Mouse (Mus musculus) embryonic facial prominence, embryonic 11.5 days (tissue): Measurements from ENCODE around the gene Arid3a. TPM values are rescaled to one million over a fixed set of nuclear protein-coding genes. Genes with fewer than 3 reads are reported as not detected.

Experiments
- ATAC-seq: fragments of 200-750 bp; cut with Nextera tagmentation; replicated peaks from 2 replicates; pipeline ENCODE4 v1.8.0; 2017; ENCODE audit warnings: low read depth; ENCODE audit not compliant: insufficient number of reproducible peaks, low FRiP score, low TSS enrichment
- DNase-seq: peaks from one replicate; pipeline ENCODE4 v3.0.0-alpha.2; 2015; ENCODE audit warnings: low spot score
- H3K27ac ChIP-seq: fragments of 300-500 bp; sonication (generic); replicated peaks from 2 replicates; pipeline ENCODE4 v1.5.1; 2014; ENCODE audit warnings: mild to moderate bottlenecking, low read depth, low read length, control low read depth
- H3K27me3 ChIP-seq: fragments of 300-500 bp; sonication (generic); 2 replicates; pipeline ENCODE4 v1.6.1; 2014; ENCODE audit warnings: mild to moderate bottlenecking, low read length, moderate library complexity, mixed read lengths; ENCODE audit not compliant: control insufficient read depth, insufficient read depth
- H3K36me3 ChIP-seq: fragments of 300-500 bp; sonication (generic); replicated peaks from 2 replicates; pipeline ENCODE4 v1.6.1; 2014; ENCODE audit warnings: low read depth, mild to moderate bottlenecking, low read length, moderate library complexity, mixed read lengths; ENCODE audit not compliant: control insufficient read depth, insufficient read depth
- H3K4me1 ChIP-seq: fragments of 300-500 bp; sonication (generic); 2 replicates; pipeline ENCODE4 v1.6.1; 2014; ENCODE audit warnings: low read length, mixed read lengths; ENCODE audit not compliant: control insufficient read depth, insufficient read depth
- H3K4me2 ChIP-seq: fragments of 300-500 bp; sonication (generic); 2 replicates; pipeline ENCODE4 v1.6.1; 2014; ENCODE audit warnings: low read depth, mild to moderate bottlenecking, control low read depth, low read length, moderate library complexity
- H3K4me3 ChIP-seq: fragments of 300-500 bp; sonication (generic); 2 replicates; pipeline ENCODE4 v1.5.1; 2014; ENCODE audit warnings: low read depth, low read length, control low read depth
- H3K9ac ChIP-seq: fragments of 300-500 bp; sonication (generic); replicated peaks from 2 replicates; pipeline ENCODE4 v1.6.1; 2014; ENCODE audit warnings: mild to moderate bottlenecking, control low read depth, low read length
- H3K9me3 ChIP-seq: fragments of 300-500 bp; sonication (generic); replicated peaks from 2 replicates; pipeline ENCODE4 v1.6.1; 2016; ENCODE audit warnings: mild to moderate bottlenecking, low read length, inconsistent platforms, mixed read lengths; ENCODE audit not compliant: control insufficient read depth
- WGBS: fragments of 180-500 bp; shearing (Covaris S2); extraction: QIAGEN DNeasy Blood & Tissue Kit; methylation state at CpG from one replicate; pipeline ENCODE4 v1.1.7; 2014; 5-methylcytosine and 5-hydroxymethylcytosine counted together
- polyA plus RNA-seq: library from polyadenylated mRNA; unstranded; fragments of >200 nt; fragmentation: Nextera tagmentation; extraction: Ambion mirVana; gene quantifications from 2 replicates; pipeline ENCODE4 v1.2.1, GENCODE M21; 2014

Arid3a gene
- polyA plus RNA-seq, 1 experiment from 2014 or later = 5.0 TPM

GRCm38 (mm10) chr10:79910556-79910955, 16.3 kb upstream of the Arid3a start, which contains the start of gene Gm26602:
Gm26602 (plus strand) TSS chr10:79910856.
- Histone ChIP-seq H3K27me3 (no peaks in the 10 kb centered on the region), H3K27ac (no peak within 1 kb of the TSS), H3K4me3 (no peak within 1 kb of the TSS), H3K4me2 (no peak within 1 kb of the TSS), H3K4me1 (no peaks in the 10 kb centered on the region; the same call in 1 of the 2 replicates), H3K9ac (no peak within 1 kb of the TSS), H3K36me3 (peaks cover 2% of the 10 kb centered on the region; the same call in 1 of the 2 replicates), H3K9me3 (no peaks in the 10 kb centered on the region)
- 92% methylated on average over 4 of the region's 4 CpGs for WGBS
- DNase-seq (no peak), ATAC-seq (no peak)

DNA sequence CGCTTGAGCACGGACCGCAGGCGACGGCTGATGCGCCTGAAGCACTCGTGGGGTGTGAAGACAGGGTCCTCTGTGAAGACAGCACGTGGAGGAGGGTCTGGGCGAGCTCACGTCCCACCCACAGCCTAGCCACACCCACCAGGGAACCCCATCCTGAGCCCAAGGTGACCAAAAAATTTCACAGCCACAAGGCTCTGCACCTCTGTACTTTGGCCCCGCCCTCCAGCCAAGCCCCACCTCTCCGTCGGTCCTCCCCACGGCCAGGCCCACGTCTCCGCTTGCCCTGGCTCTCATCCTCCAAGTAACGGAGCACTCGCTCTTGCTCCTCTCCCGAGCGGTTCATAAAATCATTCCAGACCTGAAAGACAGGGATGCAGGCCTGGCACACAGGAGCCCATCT, 14.4 kb upstream of the Arid3a start:
- WGBS = 65% methylated on average over 20 of the region's 20 CpGs
- Histone ChIP-seq H3K27me3 (peaks cover under 1% of the 10 kb centered on the region), H3K4me1 (peaks cover 3% of the 10 kb centered on the region), H3K4me3 (no peak overlapping the region), H3K9me3 (no peaks in the 10 kb centered on the region), H3K36me3 (peaks cover 2% of the 10 kb centered on the region; the same call in 1 of the 2 replicates), H3K27ac (no peak overlapping the region), H3K9ac (no peak overlapping the region), H3K4me2 (no peak overlapping the region)
- DNase-seq = no peak
- no peak for ATAC-seq

GRCm38 (mm10) chr10:79914131-79914947, 12.5 kb upstream of the Arid3a start:
- H3K4me1 ChIP-seq = peaks cover 5% of the 10 kb centered on the region
- no peak overlapping the region for H3K4me2 ChIP-seq
- no peak for ATAC-seq
- H3K4me3 ChIP-seq = no peak overlapping the region
- no peaks in the 10 kb centered on the region for H3K9me3 ChIP-seq
- DNase-seq = no peak
- no peak overlapping the region for H3K9ac ChIP-seq
- peaks cover 2% of the 10 kb centered on the region; the same call in 1 of the 2 replicates for H3K36me3 ChIP-seq
- H3K27me3 ChIP-seq = peaks cover 20% of the 10 kb centered on the region
- no peak overlapping the region for H3K27ac ChIP-seq
- 67% methylated on average over 11 of the region's 11 CpGs for WGBS

DNA sequence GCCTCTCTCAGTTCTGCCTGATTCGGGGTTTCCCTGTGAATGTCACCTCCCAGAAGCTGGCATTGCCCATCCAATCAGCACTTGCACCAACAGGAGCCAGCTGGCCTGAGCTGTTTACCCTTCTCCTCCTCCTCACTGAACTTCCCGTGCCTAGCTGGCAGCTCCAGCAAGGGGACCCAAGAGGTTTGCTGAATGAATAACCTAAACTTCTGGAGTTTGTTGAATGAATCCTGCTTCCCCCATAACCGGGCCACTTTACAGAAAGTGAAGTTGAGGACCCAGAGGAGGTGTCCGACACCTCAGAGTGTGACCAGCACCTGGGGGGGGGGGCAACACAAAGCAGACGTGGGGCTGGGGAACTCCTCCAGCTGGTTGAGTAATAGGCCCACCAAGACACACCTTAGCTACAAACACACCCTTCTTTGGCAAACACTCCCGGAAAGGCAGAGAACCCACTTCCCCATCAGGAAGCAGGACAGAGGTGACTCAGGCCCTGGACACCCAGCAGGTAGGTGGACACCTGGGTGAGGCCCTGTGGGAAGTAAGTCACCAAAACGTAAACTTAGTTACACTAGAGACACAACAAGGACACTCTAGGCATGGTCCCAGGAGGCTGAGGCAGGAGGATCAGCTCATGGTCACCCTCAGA, 11.8 kb upstream of the Arid3a start:
- no peak for ATAC-seq
- DNase-seq = no peak
- no peak overlapping the region for H3K27ac ChIP-seq
- H3K27me3 ChIP-seq = peaks cover 27% of the 10 kb centered on the region
- H3K4me1 ChIP-seq = peaks cover 8% of the 10 kb centered on the region; the same call in 1 of the 2 replicates
- H3K4me2 ChIP-seq = no peak overlapping the region
- WGBS = 79% methylated on average over 7 of the region's 7 CpGs
- H3K4me3 ChIP-seq = no peak overlapping the region
- H3K9me3 ChIP-seq = no peaks in the 10 kb centered on the region
- H3K9ac ChIP-seq = no peak overlapping the region
- H3K36me3 ChIP-seq = peaks cover 2% of the 10 kb centered on the region; the same call in 1 of the 2 replicates

GRCm38 (mm10) chr10:79916081-79916480, 10.8 kb upstream of the Arid3a start:
- Histone ChIP-seq H3K4me3 (peak overlapping the region; percentile 83), H3K4me1 (peaks cover 8% of the 10 kb centered on the region; the same call in 1 of the 2 replicates), H3K9ac (peak overlapping the region; percentile 96), H3K27me3 (peaks cover 37% of the 10 kb centered on the region), H3K27ac (no peak overlapping the region), H3K9me3 (no peaks in the 10 kb centered on the region), H3K4me2 (peak overlapping the region; percentile 91), H3K36me3 (no peaks in the 10 kb centered on the region)
- DNase-seq (no peak), ATAC-seq (no peak)
- WGBS = 6% methylated on average over 8 of the region's 8 CpGs

- Histone ChIP-seq H3K9ac (peak within 1 kb of the TSS; percentile 96), H3K9me3 (no peaks in the 10 kb centered on the region), H3K27me3 (peaks cover 46% of the 10 kb centered on the region), H3K4me1 (peaks cover 8% of the 10 kb centered on the region; the same call in 1 of the 2 replicates), H3K4me3 (peak within 1 kb of the TSS; percentile 83), H3K4me2 (peak within 1 kb of the TSS; percentile 91), H3K36me3 (no peaks in the 10 kb centered on the region), H3K27ac (peak within 1 kb of the TSS; percentile 59)
- DNase-seq (peak; percentile 87), ATAC-seq (peak; percentile 74)
- 3% methylated on average over 42 of the region's 42 CpGs for WGBS
Observed at GRCm38 (mm10) chr10:79916808-79917531, 9.9 kb upstream of the Arid3a start, which contains the start of gene Kiss1r. Kiss1r (plus strand) TSS chr10:79916971.

GRCm38 (mm10) chr10:79917532-79918100, 9.2 kb upstream of the Arid3a start:
- peaks cover 8% of the 10 kb centered on the region; the same call in 1 of the 2 replicates for H3K4me1 ChIP-seq
- no peak for DNase-seq
- peaks cover 53% of the 10 kb centered on the region for H3K27me3 ChIP-seq
- no peak overlapping the region for H3K4me2 ChIP-seq
- no peak overlapping the region for H3K9ac ChIP-seq
- peak overlapping the region; percentile 83; the same call in 1 of the 2 replicates for H3K4me3 ChIP-seq
- no peak for ATAC-seq
- 67% methylated on average over 5 of the region's 5 CpGs for WGBS
- no peak overlapping the region for H3K27ac ChIP-seq
- H3K36me3 ChIP-seq = no peaks in the 10 kb centered on the region
- no peaks in the 10 kb centered on the region for H3K9me3 ChIP-seq
